ENCODE assay signal across 8 mouse cellular contexts in genomic region chr10:13005043-13005442, GRCm38 (mm10). TPM values are rescaled to one million over a fixed set of nuclear protein-coding genes. Genes with fewer than 3 reads are reported as not detected.
DNase-seq lines count a peak whose midpoint lies in the region; ATAC-seq lines count a peak whose summit lies in the region.

Sf3b5 (plus strand) TSS chr10:13005343.

- peaks cover 11% of the 10 kb centered on the region for H3K4me1 ChIP-seq in heart, embryonic 15.5 days (replicated peaks)

- intact Hi-C loops in heart, postnatal 14 days (cut with DNase I), result loop anchor here (5.0 kb wide), 1 partner anchor 313 kb away; no protein-coding TSS in a partner anchor
- intact Hi-C loops in left cerebral cortex, postnatal 36 days (cut with DNase I), result no loop called here

- no peaks in the 10 kb centered on the region for H3K27me3 ChIP-seq in heart, embryonic 15.5 days

- H3K9ac ChIP-seq in heart, embryonic 15.5 days, result no peak within 1 kb of the TSS

- ATAC-seq in heart, embryonic 15.5 days (replicated peaks; ENCODE audit: insufficient number of reproducible peaks, insufficient read depth, low FRiP score, low read depth), result no peak
- no peak for ATAC-seq in hematopoietic stem cell, adult 5-6 weeks (replicated peaks in 1 of 2; ENCODE audit: insufficient read depth in 1 of 2, low FRiP score in 2 of 2, low TSS enrichment in 1 of 2, low read depth in 1 of 2, poor library complexity in 2 of 2, severe bottlenecking in 2 of 2)
- ATAC-seq in megakaryocyte-erythroid progenitor cell, adult 5-6 weeks (replicated peaks; ENCODE audit: low FRiP score, low TSS enrichment, poor library complexity, severe bottlenecking), result no peak

- no peak within 1 kb of the TSS for H3K4me3 ChIP-seq in heart, embryonic 15.5 days

- H3K36me3 ChIP-seq in heart, embryonic 15.5 days, result no peaks in the 10 kb centered on the region

- WGBS in heart, embryonic 15.5 days, result 80% methylated on average over 3 of the region's 3 CpGs

- no peaks in the 10 kb centered on the region for H3K9me3 ChIP-seq in heart, embryonic 15.5 days (replicated peaks)

- H3K27ac ChIP-seq in heart, embryonic 15.5 days, result no peak within 1 kb of the TSS

- no peak within 1 kb of the TSS for H3K4me2 ChIP-seq in heart, embryonic 15.5 days

- no peak for DNase-seq in heart, postnatal 14 days
- no peak for DNase-seq in adrenal gland, adult 2 months
- no peak for DNase-seq in left cerebral cortex, postnatal 36 days (ENCODE audit: low spot score in 2 of 2)
- no peak for DNase-seq in right cerebral cortex, postnatal 25 days
- DNase-seq in urinary bladder, postnatal 14 days (ENCODE audit: low spot score), result no peak

RNA-seq across cellular contexts. Expression of gene Sf3b5, which starts in this region (rescaled TPM):
- 25.1 TPM in 2 replicates for polyA plus RNA-seq in heart, embryonic 15.5 days (2015; fragmentation: Nextera tagmentation; extraction: Ambion mirVana)
- total RNA-seq in heart, postnatal 14 days (2021), result 1 to 10 TPM; 5.9 to 6.1 TPM
- 10 to 100 TPM; 13.3 to 14.0 TPM for total RNA-seq in adrenal gland, adult 2 months (2021)
- polyA plus RNA-seq in adrenal gland, adult 2 months (2012; rRNA removed), result 89.9 and 92.4 TPM in 2 replicates
- total RNA-seq in hematopoietic stem cell, adult 5-6 weeks (2017), result 11.6 and 14.0 TPM in 2 replicates
- 20.3 and 28.6 TPM in 2 replicates for total RNA-seq in megakaryocyte-erythroid progenitor cell, adult 5-6 weeks (2014; fragmentation: Nextera tagmentation)
- 20.3 and 23.7 TPM in 2 replicates for total RNA-seq in megakaryocyte-erythroid progenitor cell, adult 5-6 weeks (2017)
- total RNA-seq in left cerebral cortex, postnatal 36 days (2021), result 1 to 10 TPM; 7.3 to 8.5 TPM
